Mouse (Mus musculus) thymus, postnatal 0 days (tissue): ENCODE data around the gene Carhsp1. TPM values are rescaled to one million over a fixed set of nuclear protein-coding genes. Genes with fewer than 3 reads are reported as not detected.

ENCODE experiments used
- DNase-seq: peaks from one replicate; pipeline ENCODE4 v3.0.0-alpha.2; 2015; ENCODE audit warnings: low spot score
- polyA plus RNA-seq: library from polyadenylated mRNA; unstranded; fragments of >200 nt; fragmentation: Nextera tagmentation; extraction: Ambion mirVana; gene quantifications from 2 replicates; pipeline ENCODE4 v1.2.1, GENCODE M21; 2015

Gene Carhsp1
- polyA plus RNA-seq, 1 experiment from 2014 or later, result 34.2 TPM

GRCm38 (mm10) chr16:8675559-8675958 is 3.6 kb upstream of the Carhsp1 start:
- DNase-seq, result no peak

DNA sequence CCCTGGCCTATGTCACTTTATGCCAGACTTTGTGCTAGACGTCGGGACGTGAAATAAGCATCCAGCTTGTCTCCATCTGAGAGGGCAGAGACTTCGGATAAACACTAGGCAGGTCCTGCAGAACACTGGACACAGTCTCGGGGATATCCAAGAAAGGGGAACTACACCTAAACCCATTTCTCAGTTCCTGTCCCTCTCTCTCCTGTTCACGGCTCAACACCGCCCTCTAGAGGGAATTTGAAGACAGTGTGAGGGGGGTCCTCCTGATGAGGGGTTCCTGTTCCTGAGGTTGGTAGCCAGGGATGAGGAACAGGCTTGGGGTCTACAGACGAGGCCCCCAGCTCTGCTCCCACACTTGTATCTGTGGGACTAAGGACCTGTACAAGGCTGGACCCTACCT is 2.2 kb upstream of the Carhsp1 start:
- peak; percentile 85 for DNase-seq

GRCm38 (mm10) chr16:8673343-8673742 is 1.4 kb upstream of the Carhsp1 start:
- no peak for DNase-seq

GRCm38 (mm10) chr16:8672811-8673210 is 856 bp upstream of the Carhsp1 start:
- DNase-seq, result no peak

DNA sequence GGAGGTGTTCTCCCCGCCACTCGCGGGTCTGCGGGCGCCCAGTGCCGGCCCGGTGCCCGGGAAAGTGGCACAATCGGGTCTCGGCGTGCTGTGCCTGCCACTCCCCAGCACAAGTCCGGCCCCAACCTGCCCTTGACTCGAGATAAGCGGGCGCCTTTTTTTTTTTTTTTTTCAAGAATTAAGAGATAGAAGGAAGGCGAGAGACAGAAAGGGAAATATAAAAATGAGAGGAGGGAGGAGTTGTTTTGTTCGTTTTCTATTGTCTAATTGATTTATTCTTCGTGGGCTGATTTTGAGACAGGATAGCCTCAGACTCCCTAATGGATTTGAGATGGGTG is 364 bp upstream of the Carhsp1 start:
- no peak for DNase-seq

GRCm38 (mm10) chr16:8670041-8671035 is 1.6 kb downstream of the Carhsp1 start:
- DNase-seq, result no peak

- DNase-seq, result no peak
These were observed 2.5 kb downstream of the Carhsp1 start for GRCm38 (mm10) chr16:8669432-8669831.

DNA sequence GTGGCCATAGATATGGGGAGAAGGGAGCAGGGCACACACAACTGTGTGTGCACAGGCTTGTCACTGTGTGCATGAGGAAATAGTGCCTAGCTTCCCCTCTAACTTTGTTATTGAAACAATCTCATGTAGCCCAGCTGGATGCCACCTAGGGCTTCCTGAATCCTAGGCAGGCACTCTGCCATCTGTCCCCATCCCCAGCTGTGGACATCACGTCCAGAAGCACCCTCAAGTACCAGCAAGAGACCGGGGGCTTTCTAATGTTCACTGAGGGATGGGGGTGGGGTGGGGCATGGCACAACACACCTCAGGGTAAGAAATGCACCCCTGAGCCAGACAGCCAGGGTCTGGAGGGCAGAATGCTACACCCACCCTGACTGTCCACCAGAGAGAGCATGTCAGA is 3.6 kb downstream of the Carhsp1 start:
- DNase-seq, result no peak

DNA sequence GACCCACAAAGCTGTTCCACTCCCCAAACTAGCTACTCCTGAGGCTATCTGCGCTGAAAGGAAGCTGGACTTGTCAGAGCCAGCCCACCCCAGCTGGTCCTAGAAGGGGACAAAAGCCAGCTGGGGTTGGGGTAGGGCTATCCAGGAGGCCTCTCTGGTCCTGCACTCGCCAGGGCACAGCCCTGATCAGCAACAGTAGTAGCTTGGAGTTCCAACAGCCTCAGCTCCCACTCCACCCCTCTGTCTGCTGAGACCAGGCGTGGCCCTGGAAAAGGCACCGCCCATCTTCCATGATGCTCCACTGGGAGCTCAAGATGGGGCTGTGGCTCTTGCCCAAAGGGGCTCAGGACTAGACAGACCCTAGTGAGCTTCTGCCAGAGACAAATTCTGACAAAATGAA is 4.1 kb downstream of the Carhsp1 start:
- no peak for DNase-seq

DNA sequence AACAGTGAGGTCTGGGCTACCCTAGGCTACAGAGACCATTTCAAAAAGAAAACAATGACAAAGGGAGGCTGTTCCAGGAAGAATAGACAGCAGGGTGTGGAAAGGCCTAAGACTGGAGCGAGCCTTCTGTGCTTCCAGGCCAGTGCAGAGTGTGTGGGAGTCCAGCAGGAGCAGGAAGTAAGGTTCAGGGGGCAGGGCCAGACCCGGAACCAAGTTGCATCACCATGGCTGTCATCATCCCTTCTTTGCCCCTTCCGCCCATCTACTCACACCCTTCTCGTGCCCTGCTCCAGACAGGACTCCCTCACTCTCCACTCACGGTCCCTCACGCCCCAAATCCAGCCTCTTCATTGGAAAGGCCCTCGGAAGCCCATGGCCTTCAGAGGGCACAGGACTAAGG is 4.7 kb downstream of the Carhsp1 start:
- no peak for DNase-seq

GRCm38 (mm10) chr16:8666452-8666851 is 5.5 kb downstream of the Carhsp1 start:
- DNase-seq, result no peak

DNA sequence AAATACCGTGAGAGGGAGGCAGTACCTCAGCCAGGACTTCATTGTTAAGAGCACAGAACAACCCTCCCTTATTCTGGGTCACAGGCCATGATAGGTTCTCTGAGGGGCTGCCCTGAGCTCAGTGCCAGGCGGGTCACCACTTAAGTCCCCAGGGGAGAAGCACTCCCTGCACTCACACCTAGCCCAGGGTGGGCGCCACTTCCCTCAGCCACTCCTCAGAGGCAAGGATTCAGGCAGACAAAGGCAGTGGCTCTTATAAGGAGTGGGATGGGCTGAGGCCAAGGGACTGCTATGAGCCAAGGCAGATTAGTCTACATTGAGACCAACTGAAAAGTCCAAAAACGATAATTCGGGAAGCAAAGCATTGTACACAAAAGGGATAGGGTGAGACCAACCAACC is 6.6 kb downstream of the Carhsp1 start:
- DNase-seq, result no peak

DNA sequence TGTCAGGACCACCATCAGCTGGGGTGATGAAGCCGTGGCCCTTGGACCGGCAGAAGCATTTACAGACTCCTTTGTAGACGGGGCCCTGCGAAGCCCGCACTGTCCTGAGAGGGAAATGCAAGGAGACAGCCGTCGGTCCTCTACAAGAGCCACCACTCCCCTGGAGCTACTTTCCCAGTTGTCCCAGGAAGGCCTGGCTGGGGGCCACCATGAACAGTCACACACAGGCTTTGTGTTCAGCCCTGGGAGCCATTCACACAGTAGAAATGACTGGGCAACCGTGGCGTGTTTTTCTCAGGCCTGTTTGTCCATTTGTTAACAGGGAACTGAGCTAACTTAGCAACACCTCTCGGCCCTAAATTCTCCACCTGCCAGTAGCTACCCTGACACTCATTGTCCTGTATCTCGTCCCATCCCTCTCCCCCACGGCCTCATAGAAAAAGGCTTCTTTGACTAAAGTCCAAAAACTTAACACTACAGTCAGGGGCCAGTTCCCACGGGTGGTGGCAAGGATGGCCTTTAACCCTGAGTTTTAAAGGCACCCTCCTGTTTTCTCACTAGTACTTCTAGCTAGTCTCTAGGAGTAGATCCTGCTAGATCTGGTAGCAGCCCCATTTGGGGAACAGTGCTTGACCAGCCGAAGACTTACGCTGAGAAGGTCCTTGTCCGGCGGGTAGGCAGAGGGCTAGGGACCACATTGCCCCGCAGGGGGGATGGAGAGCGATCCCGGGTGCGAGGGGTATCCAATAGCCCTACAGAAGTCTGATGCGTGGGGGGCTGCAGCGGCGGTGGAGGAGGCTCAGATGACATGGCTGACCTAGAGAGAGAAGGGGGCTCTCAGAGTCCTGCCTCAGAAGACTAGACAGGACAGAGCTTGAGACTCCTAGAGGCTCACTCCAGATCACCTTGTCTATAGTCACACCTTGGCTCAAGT is 8.1 kb downstream of the Carhsp1 start:
- no peak for DNase-seq

DNA sequence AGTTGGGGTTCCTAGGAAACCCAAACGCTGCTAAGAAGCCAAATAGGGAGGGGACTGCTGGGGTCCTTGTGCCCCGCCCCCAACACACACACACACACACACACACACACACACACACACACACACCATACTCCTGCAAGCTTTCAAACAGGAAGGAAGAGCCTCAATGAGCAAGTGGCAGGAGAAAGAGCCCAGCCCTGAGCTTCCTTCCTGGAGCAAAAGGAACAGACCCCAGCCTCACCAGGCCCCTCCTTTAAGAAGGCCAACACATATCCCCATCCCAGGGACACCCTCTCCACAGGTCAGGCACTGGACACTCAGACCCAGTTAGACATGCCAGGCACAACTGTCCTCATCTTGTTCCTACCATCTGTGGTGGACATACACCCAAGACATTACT is 8.9 kb downstream of the Carhsp1 start:
- no peak for DNase-seq

DNA sequence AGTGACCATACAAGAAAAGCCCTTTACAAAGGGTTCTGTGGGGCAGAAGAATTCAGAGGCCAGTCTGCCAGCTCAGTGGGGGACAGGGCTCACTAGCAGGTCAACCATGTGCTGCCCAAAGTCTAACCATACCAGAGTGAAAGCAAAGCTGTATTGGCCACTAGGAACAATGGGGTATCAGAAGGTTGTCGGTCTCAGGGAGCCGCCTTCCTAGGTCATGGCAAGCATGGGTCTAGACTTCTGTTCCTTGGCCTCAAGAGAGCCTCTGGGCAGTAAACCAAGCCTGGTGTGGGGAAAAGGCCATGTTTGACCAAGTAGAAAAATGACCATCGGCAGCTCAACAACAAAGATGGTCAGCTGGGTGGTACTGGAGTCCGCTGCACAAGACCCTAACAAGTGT is 13.2 kb downstream of the Carhsp1 start:
- DNase-seq, result no peak

DNA sequence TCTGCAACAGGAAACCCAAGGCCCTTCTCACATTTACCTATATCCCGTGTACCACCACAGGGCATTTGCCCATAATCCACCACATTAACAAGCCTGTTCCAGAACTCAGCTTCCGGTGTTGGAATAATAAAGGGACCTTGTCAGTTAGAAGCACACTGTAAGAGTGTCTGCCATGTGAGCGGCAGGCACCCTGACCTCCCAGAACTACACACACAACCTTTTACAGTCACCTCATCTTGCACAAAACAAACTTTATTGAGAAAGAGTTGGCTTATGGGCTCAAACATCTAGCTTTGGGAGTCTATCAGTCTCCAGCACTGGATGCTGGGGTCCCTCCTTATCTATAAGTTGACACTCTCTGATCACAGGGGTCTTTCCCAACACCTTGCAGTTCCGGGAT is 13.6 kb downstream of the Carhsp1 start:
- no peak for DNase-seq

GRCm38 (mm10) chr16:8656256-8656655 is 15.7 kb downstream of the Carhsp1 start:
- no peak for DNase-seq

DNA sequence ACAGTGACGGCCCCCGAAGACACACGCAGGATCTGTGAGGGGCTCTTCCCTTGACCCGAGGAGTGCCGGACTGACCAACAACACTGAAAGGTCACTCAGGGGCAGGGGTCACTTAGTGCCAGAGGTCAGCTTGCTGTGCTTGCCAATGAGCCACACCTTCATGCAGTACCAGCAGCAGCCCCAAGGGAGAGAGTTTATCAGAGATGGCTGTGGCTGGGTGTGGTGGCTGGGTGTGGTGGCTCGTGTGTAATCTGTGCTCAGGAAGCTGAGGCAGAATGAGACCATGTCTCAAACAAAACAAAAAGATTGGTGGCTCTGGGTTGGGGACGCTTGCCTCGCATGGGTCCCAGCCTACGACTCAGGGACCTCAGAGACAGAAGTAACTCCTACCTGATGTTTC is 16.4 kb downstream of the Carhsp1 start:
- no peak for DNase-seq

GRCm38 (mm10) chr16:8655108-8655507 is 16.8 kb downstream of the Carhsp1 start:
- DNase-seq, result no peak

DNA sequence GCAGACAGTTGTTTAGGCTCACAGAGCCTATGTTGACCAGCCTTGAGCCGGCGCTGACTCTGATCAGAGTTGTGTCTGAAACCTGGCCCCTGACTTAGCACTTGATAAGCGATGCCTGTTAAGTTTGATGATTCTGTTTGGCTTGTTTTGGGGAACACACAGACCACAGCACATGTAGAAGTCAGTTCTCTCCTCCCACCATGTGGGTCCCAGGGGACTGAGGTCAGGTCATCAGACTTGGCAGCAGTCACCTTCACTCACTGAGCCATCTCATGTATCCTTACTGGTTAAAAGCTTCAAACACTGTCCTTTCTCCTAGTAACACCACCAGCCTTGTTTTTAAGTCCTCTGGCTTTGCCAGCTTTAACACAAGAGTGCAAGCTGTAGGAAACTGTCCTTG is 21.9 kb downstream of the Carhsp1 start:
- DNase-seq, result no peak

DNA sequence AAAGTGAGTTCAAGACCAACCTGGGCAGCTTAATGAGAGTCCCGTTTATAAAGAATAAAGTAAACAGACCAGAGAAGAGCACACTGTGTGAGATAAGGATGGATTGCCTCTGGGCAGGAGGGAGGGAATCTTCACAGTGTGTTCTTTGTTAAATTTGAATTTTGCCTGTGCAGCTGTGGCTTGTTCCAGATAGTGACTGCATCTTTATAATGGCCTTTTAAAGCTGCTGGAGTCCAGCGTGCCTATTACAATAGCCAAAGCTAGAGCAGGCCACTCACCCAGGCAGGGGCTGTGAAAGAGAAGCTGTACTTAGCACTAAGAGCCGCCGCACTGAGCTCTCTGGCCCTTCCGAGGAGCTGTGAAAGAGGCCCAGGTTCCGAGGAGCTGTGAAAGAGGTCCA is 26.4 kb downstream of the Carhsp1 start:
- no peak for DNase-seq

DNA sequence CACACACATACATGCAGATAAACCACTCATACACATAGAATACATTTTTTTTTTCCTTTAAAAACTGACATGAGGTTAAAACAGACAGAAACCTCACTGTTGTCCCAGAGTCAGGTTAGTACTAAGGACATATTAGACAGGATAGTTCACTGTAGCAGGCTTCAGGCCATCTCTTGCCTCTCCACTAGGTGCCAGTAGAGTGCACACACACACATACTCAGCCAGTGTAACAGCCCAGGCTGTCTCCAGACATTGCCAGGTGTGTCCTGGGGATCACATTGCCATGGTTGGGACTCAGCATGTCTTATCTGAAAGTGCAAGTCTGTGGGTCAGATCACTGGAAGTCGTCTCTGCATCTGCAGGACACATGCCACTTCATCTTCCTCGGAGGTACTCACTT is 28.1 kb downstream of the Carhsp1 start:
- peak; percentile 42 for DNase-seq
